Mouse (Mus musculus) myocyte (in vitro differentiated cells): ENCODE measurements around the gene P2rx1. TPM values are rescaled to one million over a fixed set of nuclear protein-coding genes. Genes with fewer than 3 reads are reported as not detected.

Source experiments
- H3K27me3 ChIP-seq: one replicate; pipeline ENCODE4 v1.6.1; 2011; ENCODE audit not compliant: control insufficient read depth, insufficient read depth, insufficient read length
- H3K36me3 ChIP-seq: one replicate; pipeline ENCODE4 v1.6.1; 2011; ENCODE audit not compliant: control insufficient read depth, insufficient read depth
- H3K4me2 ChIP-seq: one replicate; pipeline ENCODE4 v1.6.1; 2011; ENCODE audit warnings: low read depth, control low read depth
- H3K4me3 ChIP-seq: one replicate; pipeline ENCODE4 v1.5.1; 2011; ENCODE audit warnings: mild to moderate bottlenecking, control low read depth, moderate library complexity
- H3K79me2 ChIP-seq: one replicate; pipeline ENCODE4 v1.6.1; 2011; ENCODE audit not compliant: control insufficient read depth, insufficient read depth
- H3ac ChIP-seq: one replicate; pipeline ENCODE4 v1.6.1; 2011; ENCODE audit not compliant: control insufficient read depth, insufficient read length
- CEBPB ChIP-seq: IDR thresholded peaks from 2 replicates; pipeline ENCODE4 v1.6.1; 2011; ENCODE audit warnings: mild to moderate bottlenecking, moderate library complexity; ENCODE audit not compliant: poor library complexity, insufficient read depth, severe bottlenecking
- E2F4 ChIP-seq: IDR thresholded peaks from one replicate; pipeline ENCODE4 v1.6.1; 2011; ENCODE audit warnings: mild to moderate bottlenecking, control low read depth, moderate library complexity; ENCODE audit not compliant: insufficient read depth
- MAX ChIP-seq: IDR thresholded peaks from one replicate; pipeline ENCODE4 v1.6.1; 2011; ENCODE audit warnings: low read depth, mild to moderate bottlenecking, control low read depth
- MYOD1 ChIP-seq, 3 experiments: IDR thresholded peaks; one replicate each; pipeline ENCODE4 v1.6.1; 2011; ENCODE audit warnings: control low read depth in 2 of 3, low read depth in 2 of 3, mild to moderate bottlenecking in 2 of 3, moderate library complexity in 1 of 3; ENCODE audit not compliant: insufficient read length in 2 of 3, control insufficient read depth in 1 of 3
- MYOG ChIP-seq, 3 experiments: IDR thresholded peaks; one replicate each; pipeline ENCODE4 v1.6.1; 2011; ENCODE audit warnings: control low read depth in 2 of 3, low read depth in 2 of 3, mild to moderate bottlenecking in 2 of 3; ENCODE audit not compliant: insufficient read length in 2 of 3, control insufficient read depth in 1 of 3, insufficient read depth in 1 of 3
- POLR2A ChIP-seq: IDR thresholded peaks from one replicate; pipeline ENCODE4 v1.6.1; 2011; ENCODE audit warnings: low read depth, mild to moderate bottlenecking, control low read depth, moderate library complexity; ENCODE audit not compliant: insufficient read length
- POLR2AphosphoS2 ChIP-seq: IDR thresholded peaks from one replicate; pipeline ENCODE4 v1.6.1; 2011; ENCODE audit warnings: low read depth, control low read depth; ENCODE audit not compliant: insufficient read length
- REST ChIP-seq: IDR thresholded peaks from one replicate; pipeline ENCODE4 v1.6.1; 2011; ENCODE audit warnings: mild to moderate bottlenecking, control low read depth, moderate library complexity; ENCODE audit not compliant: insufficient read depth, insufficient read length
- SRF ChIP-seq: IDR thresholded peaks from one replicate; pipeline ENCODE4 v1.6.1; 2011; ENCODE audit warnings: low read depth; ENCODE audit not compliant: control insufficient read depth, insufficient read length
- TCF12 ChIP-seq: IDR thresholded peaks from one replicate; pipeline ENCODE4 v1.6.1; 2011; ENCODE audit warnings: mild to moderate bottlenecking, control low read depth; ENCODE audit not compliant: poor library complexity, insufficient read depth, severe bottlenecking
- TCF3 ChIP-seq: IDR thresholded peaks from one replicate; pipeline ENCODE4 v1.6.1; 2011; ENCODE audit warnings: low read depth, control low read depth; ENCODE audit not compliant: insufficient read length
- USF1 ChIP-seq: IDR thresholded peaks from one replicate; pipeline ENCODE4 v1.6.1; 2011; ENCODE audit warnings: low read depth, mild to moderate bottlenecking, control low read depth, moderate library complexity
- polyA plus RNA-seq: library from polyadenylated mRNA; unstranded; fragments of >200 nt; fragmentation: generic; extraction: Trizol; gene quantifications from one replicate; pipeline ENCODE4 v1.2.1, GENCODE M21; 2012; ENCODE audit warnings: missing spikeins

The P2rx1 gene
- polyA plus RNA-seq, result 0.24 TPM

GRCm38 (mm10) chr11:72998771-72999170, at the start of gene P2rx1:
TSS of gene P2rx1 (plus strand) at chr11:72999103.
- H3K4me2 ChIP-seq, result no peak within 1 kb of the TSS
- no peaks in the 10 kb centered on the region for H3K79me2 ChIP-seq
- no peak for TF ChIP-seq TCF3
- no peak for TF ChIP-seq USF1
- TF ChIP-seq MYOD1 (IDR thresholded peaks at IDR 0.05; ENCODE audit: control insufficient read depth in 1 of 3, insufficient read length in 2 of 3, low read depth in 2 of 3), result no peak
- no peak for TF ChIP-seq SRF
- H3K4me3 ChIP-seq, result no peak within 1 kb of the TSS
- H3K27me3 ChIP-seq, result no peaks in the 10 kb centered on the region
- no peaks in the 10 kb centered on the region for H3K36me3 ChIP-seq
- H3ac ChIP-seq, result no peak within 1 kb of the TSS

GRCm38 (mm10) chr11:72951137-72952000, 47.5 kb upstream of the P2rx1 start:
- Histone ChIP-seq H3K4me3 (no peak overlapping the region), H3K36me3 (no peaks in the 10 kb centered on the region), H3K27me3 (no peaks in the 10 kb centered on the region), H3K79me2 (no peaks in the 10 kb centered on the region), H3ac (no peak overlapping the region), H3K4me2 (no peak overlapping the region)
- no peak for TF ChIP-seq TCF12
- no peak for TF ChIP-seq REST
- TF ChIP-seq E2F4, result no peak
- no peak for TF ChIP-seq MYOG (IDR thresholded peaks at IDR 0.05; ENCODE audit: control insufficient read depth in 1 of 3, insufficient read depth in 1 of 3, insufficient read length in 2 of 3, low read depth in 2 of 3)

GRCm38 (mm10) chr11:72952226-72952625, 46.7 kb upstream of the P2rx1 start:
- H3K79me2 ChIP-seq, result no peaks in the 10 kb centered on the region
- H3K27me3 ChIP-seq, result no peaks in the 10 kb centered on the region
- no peak overlapping the region for H3K4me2 ChIP-seq
- H3K4me3 ChIP-seq, result no peak overlapping the region
- H3K36me3 ChIP-seq, result no peaks in the 10 kb centered on the region
- TF ChIP-seq POLR2A (no peak), MYOG (IDR thresholded peaks at IDR 0.05; ENCODE audit: control insufficient read depth in 1 of 3, insufficient read depth in 1 of 3, insufficient read length in 2 of 3, low read depth in 2 of 3) (no peak)
- H3ac ChIP-seq, result no peak overlapping the region

- TF ChIP-seq USF1 (no peak), MYOD1 (IDR thresholded peaks at IDR 0.05; ENCODE audit: control insufficient read depth in 1 of 3, insufficient read length in 2 of 3, low read depth in 2 of 3) (no peak), POLR2A (no peak), MAX (no peak), POLR2AphosphoS2 (no peak), REST (no peak), SRF (no peak), MYOG (IDR thresholded peaks at IDR 0.05; ENCODE audit: control insufficient read depth in 1 of 3, insufficient read depth in 1 of 3, insufficient read length in 2 of 3, low read depth in 2 of 3) (no peak), E2F4 (no peak), CEBPB (no peak), TCF3 (no peak), TCF12 (no peak)
- H3K4me3 ChIP-seq, result no peak overlapping the region
- no peaks in the 10 kb centered on the region for H3K27me3 ChIP-seq
- no peaks in the 10 kb centered on the region for H3K36me3 ChIP-seq
- no peak overlapping the region for H3K4me2 ChIP-seq
- H3ac ChIP-seq, result no peak overlapping the region
- H3K79me2 ChIP-seq, result no peaks in the 10 kb centered on the region
These were observed 46.2 kb upstream of the P2rx1 start for GRCm38 (mm10) chr11:72952697-72953096.

GRCm38 (mm10) chr11:72953116-72953439, 45.8 kb upstream of the P2rx1 start:
- TF ChIP-seq POLR2A (no peak), MYOG (IDR thresholded peaks at IDR 0.05; ENCODE audit: control insufficient read depth in 1 of 3, insufficient read depth in 1 of 3, insufficient read length in 2 of 3, low read depth in 2 of 3) (peak in 1 of 3 experiments; percentile 18), E2F4 (no peak), USF1 (no peak)
- Histone ChIP-seq H3K27me3 (no peaks in the 10 kb centered on the region), H3ac (no peak overlapping the region), H3K4me2 (peak overlapping the region; percentile 12), H3K4me3 (no peak overlapping the region), H3K36me3 (no peaks in the 10 kb centered on the region), H3K79me2 (no peaks in the 10 kb centered on the region)
